Mouse (Mus musculus): ENCODE results near the gene Donson.
"Not testable (repeated sequence)": the region's sequence is repeated elsewhere in the genome, so short reads cannot be mapped to it uniquely, and the experiment has no call there.

Gene Donson

DNA sequence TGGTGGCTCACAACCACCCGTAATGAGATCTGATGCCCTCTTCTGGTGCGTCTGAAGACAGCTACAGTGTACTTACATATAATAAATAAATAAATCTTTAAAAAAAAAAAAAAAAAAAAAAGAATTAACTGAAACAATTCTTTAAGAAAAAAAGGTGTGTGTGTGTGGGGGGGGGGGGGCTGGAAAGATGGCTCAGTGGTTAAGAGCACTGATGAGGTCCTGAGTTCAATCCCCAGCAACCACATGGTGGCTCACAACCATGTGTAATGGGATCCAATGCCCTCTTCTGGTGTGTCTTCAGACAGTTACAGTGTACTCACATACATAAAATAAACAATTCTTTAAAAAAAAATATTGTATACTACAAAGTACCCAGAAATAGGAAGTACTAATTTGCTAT, 43.1 kb downstream of the Donson start:
- DNase-seq (ENCODE audit: low read depth, low spot score) = not testable (repeated sequence)

DNA sequence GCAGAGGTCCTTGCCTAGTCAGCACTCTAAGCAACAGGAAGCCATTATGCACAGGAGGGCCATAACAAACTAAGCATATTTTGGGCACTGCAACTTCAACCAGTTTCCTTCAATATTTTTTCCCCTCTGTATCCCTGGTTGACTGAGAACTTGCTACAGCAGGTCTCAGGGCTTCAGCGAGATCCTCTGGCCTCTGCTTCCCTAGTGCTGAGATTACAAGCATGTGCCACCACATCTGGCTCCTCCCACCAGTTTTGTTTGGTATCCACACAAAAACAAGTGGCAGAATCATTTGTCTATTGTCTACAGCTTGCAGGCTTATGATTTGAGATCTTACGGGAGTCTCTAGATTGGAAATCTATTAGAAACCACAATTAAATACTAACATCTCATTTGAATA, 43.7 kb downstream of the Donson start:
- DNase-seq (ENCODE audit: low read depth, low spot score) = no peak

DNA sequence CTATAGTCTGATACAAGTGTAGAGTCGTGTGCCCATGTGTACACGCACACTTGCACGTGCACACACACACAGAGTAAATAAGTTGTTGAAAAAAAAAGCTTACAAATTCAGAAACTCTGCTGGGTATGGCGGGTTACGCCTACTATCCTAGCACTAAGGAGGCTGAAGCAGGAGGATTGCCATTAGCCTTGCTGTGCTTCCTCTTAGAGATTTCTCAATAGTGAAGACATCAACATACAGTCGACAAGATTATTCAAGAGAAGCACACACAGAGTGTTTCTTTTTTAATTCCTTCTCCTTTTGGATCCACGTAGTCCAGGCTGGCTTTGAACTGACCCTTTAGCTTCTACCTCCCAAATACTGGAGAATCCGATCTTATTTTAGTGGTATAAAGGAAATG, 48.4 kb downstream of the Donson start:
- DNase-seq (ENCODE audit: low read depth, low spot score) = no peak

DNA sequence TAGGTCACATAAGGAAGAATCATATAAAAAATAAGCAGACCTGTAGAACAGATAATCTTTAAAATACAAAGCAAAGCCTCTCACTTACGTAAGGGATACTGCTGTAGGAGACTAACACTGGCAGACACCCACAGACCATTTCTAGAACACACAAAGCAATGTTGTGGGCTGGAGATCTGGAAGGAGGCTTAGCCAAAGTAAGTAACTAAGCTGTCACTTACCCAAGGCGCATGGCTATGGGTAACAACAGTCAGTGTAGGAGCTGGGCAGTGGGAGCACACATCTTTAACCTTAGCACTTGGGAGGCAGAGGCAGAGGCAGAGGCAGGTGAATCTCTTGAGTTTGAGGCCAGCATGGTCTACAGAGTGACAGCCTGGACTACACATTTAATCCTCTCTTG, 48.9 kb downstream of the Donson start:
- DNase-seq (ENCODE audit: low read depth, low spot score) = no peak

DNA sequence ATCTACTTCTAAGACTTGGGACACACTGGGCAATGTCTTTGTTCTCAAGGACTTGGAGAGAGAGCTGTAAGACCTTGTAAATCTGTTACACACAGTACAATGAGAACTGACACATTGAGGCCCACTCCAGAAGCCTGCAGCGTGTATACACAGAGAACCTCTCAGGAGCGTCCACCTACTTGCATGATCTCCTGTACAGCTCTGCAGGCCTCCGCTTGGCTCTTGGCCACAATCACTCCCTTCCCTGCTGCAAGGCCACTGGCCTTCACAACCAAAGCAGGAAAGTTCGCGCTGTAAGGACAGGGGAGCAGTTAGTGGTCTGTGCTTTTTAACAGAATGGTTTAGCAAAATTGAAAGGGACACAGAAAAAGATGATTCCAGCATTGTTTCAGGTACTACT, 49.4 kb downstream of the Donson start:
- no peak for DNase-seq (ENCODE audit: low read depth, low spot score)

DNA sequence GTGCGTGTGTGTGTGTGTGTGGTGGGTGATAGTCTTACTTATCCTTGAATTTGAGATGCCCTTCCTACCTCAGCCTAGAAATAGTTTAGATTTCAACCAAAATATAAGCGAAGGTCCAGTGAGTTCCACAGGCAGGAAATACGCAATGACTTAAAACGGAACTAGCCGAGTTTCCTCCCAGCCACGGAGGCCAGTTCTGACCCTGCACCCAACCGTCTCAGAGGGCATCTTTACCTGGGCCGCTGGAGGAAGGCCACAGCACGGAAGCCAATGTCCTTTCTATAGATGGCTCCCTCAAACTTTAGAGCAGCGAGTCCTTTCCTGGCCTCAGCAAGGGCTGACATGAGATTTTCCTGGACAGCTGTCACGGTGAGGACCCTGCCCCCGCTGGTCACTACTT, 54.9 kb downstream of the Donson start:
- DNase-seq (ENCODE audit: low read depth, low spot score) = no peak

DNA sequence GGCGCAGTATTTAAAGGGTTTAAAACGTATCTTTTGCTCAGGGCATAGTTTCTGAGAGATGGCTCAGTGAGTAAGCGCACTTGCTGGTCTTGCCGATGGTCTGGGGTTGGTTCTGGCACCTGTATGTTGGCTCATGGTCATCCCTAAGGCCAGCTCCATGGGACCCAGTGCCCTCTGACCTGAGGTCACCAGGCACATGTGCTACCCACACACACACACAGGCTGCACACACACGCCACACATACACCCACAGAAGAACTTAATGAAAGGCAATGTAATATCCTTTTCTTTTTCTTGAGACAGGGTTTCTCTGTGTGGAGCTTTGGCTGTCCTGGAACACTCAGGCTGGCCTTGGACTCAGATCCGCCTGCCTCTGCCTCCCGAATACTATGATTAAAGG, 55.6 kb downstream of the Donson start:
- DNase-seq (ENCODE audit: low read depth, low spot score) = no peak

DNA sequence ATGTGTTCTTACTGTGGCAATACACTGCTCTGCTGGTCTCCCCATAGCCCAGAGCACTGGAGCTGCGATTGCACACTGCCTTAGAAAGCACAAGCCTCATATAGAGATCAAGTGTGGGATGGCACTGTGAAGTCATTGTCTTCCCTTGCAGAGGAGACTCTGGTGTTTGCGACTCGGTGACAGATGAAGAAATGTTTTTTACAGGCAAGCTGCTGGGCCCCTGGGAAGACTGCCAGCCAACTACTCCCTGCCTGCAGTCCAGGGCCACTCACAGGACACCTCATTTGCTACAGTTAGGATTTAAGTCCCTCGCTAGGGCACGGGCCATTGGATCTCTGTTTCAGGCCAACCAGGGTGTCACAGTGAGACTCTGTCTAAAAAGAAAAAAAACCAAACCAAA, 56.1 kb downstream of the Donson start:
- no peak for DNase-seq (ENCODE audit: low read depth, low spot score)

DNA sequence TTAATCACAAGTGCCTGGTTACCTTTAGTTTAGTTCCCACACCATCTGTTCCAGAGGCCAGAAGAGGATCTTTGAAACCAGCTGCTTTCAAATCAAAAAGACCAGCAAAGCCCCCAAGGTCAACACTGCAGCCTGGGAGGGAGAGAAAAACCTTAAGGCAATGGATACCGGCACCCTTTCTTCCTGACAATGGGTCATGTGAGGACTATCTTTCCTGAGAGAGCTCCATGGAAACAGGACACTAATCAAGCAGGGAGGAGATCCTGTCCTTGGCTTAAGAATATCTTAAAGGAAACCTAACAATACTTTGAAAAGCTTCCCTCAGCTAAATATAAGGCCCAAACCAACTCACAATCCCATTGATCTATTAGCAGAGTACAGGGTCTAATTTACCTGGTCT, 58.0 kb downstream of the Donson start:
- DNase-seq (ENCODE audit: low read depth, low spot score) = no peak

DNA sequence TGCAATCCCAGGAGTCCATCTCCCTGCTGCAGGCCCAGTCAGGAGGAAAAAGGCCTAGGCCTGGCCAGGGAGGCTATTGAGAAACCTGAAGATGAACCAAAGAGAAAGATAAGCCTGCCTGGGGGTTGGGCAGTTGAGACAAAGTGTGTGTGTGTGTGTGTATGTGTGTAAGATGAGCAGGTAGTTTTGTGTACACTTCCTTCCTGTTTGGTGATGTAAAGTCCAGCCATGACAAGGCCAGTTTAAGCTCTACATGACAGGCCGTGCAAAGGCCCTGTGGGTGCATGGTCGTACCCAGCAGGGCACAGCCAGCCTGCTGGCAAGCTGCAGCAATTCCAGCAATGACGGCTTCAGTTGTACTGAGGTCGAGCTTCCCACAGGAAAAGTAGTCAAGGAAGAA, 58.8 kb downstream of the Donson start:
- no peak for DNase-seq (ENCODE audit: low read depth, low spot score)

DNA sequence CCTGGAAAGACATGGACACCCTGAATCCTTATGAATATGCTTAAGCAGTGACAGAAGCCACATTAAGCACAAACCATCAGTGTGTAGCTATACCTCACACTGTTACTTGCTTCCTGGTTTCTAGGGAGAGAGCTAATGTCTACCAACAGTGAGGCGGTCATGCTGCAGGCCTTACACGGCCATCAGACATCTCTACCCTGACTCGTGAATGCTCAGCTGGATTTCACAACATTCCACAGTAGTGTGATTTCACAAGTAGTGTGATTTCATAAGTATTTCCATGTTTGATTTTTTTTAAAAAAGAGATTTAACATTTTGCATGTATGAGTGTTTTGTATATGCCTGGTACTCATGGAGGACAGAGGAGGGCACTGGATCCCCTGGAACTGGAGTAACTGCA, 59.9 kb downstream of the Donson start:
- no peak for DNase-seq (ENCODE audit: low read depth, low spot score)

DNA sequence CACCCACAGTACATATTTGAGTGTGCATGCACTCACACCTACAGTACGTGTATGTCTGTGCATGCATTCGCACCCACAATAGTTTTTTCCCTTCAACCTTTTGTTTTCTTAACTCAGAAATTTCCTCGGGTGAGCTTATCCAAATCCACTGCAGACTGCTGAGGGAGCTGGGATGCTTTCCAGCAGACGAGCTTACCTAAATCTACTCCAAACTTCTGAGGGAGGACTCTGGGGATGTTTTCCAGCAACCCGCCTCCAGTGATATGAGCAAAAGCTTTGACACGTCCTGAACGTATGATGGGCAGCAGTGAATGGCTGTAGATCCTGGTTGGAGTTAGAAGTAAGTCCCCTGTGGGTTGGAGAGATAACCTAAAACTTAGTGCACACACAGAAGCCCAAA, 60.7 kb downstream of the Donson start:
- no peak for DNase-seq (ENCODE audit: low read depth, low spot score)
